Mouse (Mus musculus) neural tube, embryonic 14.5 days (tissue): ENCODE measurements around the gene Olfr1424. TPM values are rescaled to one million over a fixed set of nuclear protein-coding genes. Genes with fewer than 3 reads are reported as not detected.
"Not testable (repeated sequence)": the region's sequence is repeated elsewhere in the genome, so short reads cannot be mapped to it uniquely, and the experiment has no call there.

Experiments
- ATAC-seq: fragments of 200-750 bp; cut with Nextera tagmentation; 2 replicates; pipeline ENCODE4 v1.8.0; 2017; ENCODE audit warnings: low read depth, mild to moderate bottlenecking, moderate TSS enrichment, moderate library complexity
- H3K27ac ChIP-seq: fragments of 300-500 bp; sonication (generic); 2 replicates; pipeline ENCODE4 v1.5.1; 2014; ENCODE audit warnings: low read depth, mild to moderate bottlenecking, control low read depth, low read length, moderate library complexity, mixed read lengths
- H3K27me3 ChIP-seq: fragments of 300-500 bp; sonication (generic); 2 replicates; pipeline ENCODE4 v1.6.1; 2014; ENCODE audit warnings: low read length; ENCODE audit not compliant: control insufficient read depth, insufficient read depth
- H3K36me3 ChIP-seq: fragments of 300-500 bp; sonication (generic); 2 replicates; pipeline ENCODE4 v1.6.1; 2014; ENCODE audit warnings: low read length, mixed read lengths; ENCODE audit not compliant: control insufficient read depth, insufficient read depth
- H3K4me1 ChIP-seq: fragments of 300-500 bp; sonication (generic); 2 replicates; pipeline ENCODE4 v1.6.1; 2014; ENCODE audit warnings: low read length; ENCODE audit not compliant: control insufficient read depth, insufficient read depth
- H3K4me2 ChIP-seq: fragments of 300-500 bp; sonication (generic); 2 replicates; pipeline ENCODE4 v1.6.1; 2014; ENCODE audit warnings: mild to moderate bottlenecking, low read depth, low read length, control low read depth
- H3K4me3 ChIP-seq: fragments of 300-500 bp; sonication (generic); 2 replicates; pipeline ENCODE4 v1.5.1; 2014; ENCODE audit warnings: low read depth, low read length, control low read depth, mixed read lengths
- H3K9ac ChIP-seq: fragments of 300-500 bp; sonication (generic); replicated peaks from 2 replicates; pipeline ENCODE4 v1.6.1; 2014; ENCODE audit warnings: low read depth, mild to moderate bottlenecking, control low read depth, low read length, mixed read lengths
- H3K9me3 ChIP-seq: fragments of 300-500 bp; sonication (generic); 2 replicates; pipeline ENCODE4 v1.6.1; 2016; ENCODE audit warnings: low read length; ENCODE audit not compliant: control insufficient read depth
- WGBS: fragments of 180-500 bp; shearing (Covaris S2); extraction: QIAGEN DNeasy Blood & Tissue Kit; methylation state at CpG from one replicate; pipeline ENCODE4 v1.1.7; 2014; 5-methylcytosine and 5-hydroxymethylcytosine counted together
- polyA plus RNA-seq: library from polyadenylated mRNA; unstranded; fragments of >200 nt; fragmentation: Nextera tagmentation; extraction: Ambion mirVana; gene quantifications from 2 replicates; pipeline ENCODE4 v1.2.1, GENCODE M21; 2014

Olfr1424 gene
- not detected in 2 replicates for polyA plus RNA-seq

GRCm38 (mm10) chr19:12062582-12062981 lies at the start of gene Olfr1424:
Gene Olfr1424, minus strand, starts transcription at chr19:12062682.
- H3K9ac ChIP-seq, H3K4me1 ChIP-seq, H3K27me3 ChIP-seq, H3K36me3 ChIP-seq, H3K4me2 ChIP-seq, H3K9me3 ChIP-seq, ATAC-seq, H3K4me3 ChIP-seq, H3K27ac ChIP-seq: not testable (repeated sequence)
- 97% methylated on average over 1 of the region's 1 CpGs for WGBS

GRCm38 (mm10) chr19:12104541-12104940 lies 42.1 kb upstream of the Olfr1424 start:
- no peak for ATAC-seq

GRCm38 (mm10) chr19:12103234-12103633 lies 40.8 kb upstream of the Olfr1424 start, which contains the start of gene Olfr1427:
Gene Olfr1427, minus strand, starts transcription at chr19:12103334.
- no peak within 1 kb of the TSS for H3K27ac ChIP-seq
- no peaks in the 10 kb centered on the region for H3K9me3 ChIP-seq
- no peak within 1 kb of the TSS for H3K4me2 ChIP-seq
- H3K9ac ChIP-seq: no peak within 1 kb of the TSS
- no peaks in the 10 kb centered on the region for H3K36me3 ChIP-seq
- ATAC-seq: no peak
- H3K27me3 ChIP-seq: no peaks in the 10 kb centered on the region
- WGBS: 98% methylated on average over 2 of the region's 2 CpGs
- no peak within 1 kb of the TSS for H3K4me3 ChIP-seq
- no peaks in the 10 kb centered on the region for H3K4me1 ChIP-seq

More at GRCm38 (mm10) chr19:12104541-12104940, 42.1 kb upstream of the Olfr1424 start:
- Histone ChIP-seq H3K27me3 (no peaks in the 10 kb centered on the region), H3K4me2 (no peak overlapping the region), H3K36me3 (no peaks in the 10 kb centered on the region), H3K9ac (no peak overlapping the region), H3K9me3 (no peaks in the 10 kb centered on the region), H3K4me1 (no peaks in the 10 kb centered on the region), H3K4me3 (no peak overlapping the region), H3K27ac (no peak overlapping the region)
- WGBS: 73% methylated on average over 1 of the region's 1 CpGs

GRCm38 (mm10) chr19:12091913-12092312 lies 29.4 kb upstream of the Olfr1424 start, which contains the start of gene Olfr1426:
Gene Olfr1426, minus strand, starts transcription at chr19:12092013.
- H3K4me3 ChIP-seq: no peak within 1 kb of the TSS
- H3K4me2 ChIP-seq: no peak within 1 kb of the TSS
- H3K9me3 ChIP-seq: no peaks in the 10 kb centered on the region
- no peaks in the 10 kb centered on the region for H3K36me3 ChIP-seq
- 85% methylated on average over 1 of the region's 1 CpGs for WGBS
- H3K9ac ChIP-seq: no peak within 1 kb of the TSS
- no peak for ATAC-seq
- no peak within 1 kb of the TSS for H3K27ac ChIP-seq
- no peaks in the 10 kb centered on the region for H3K4me1 ChIP-seq
- no peaks in the 10 kb centered on the region for H3K27me3 ChIP-seq

GRCm38 (mm10) chr19:12077631-12078030 lies 15.1 kb upstream of the Olfr1424 start, which contains the start of gene Olfr1425:
Gene Olfr1425, minus strand, starts transcription at chr19:12077731.
- not testable (repeated sequence) for H3K36me3 ChIP-seq, H3K9ac ChIP-seq, H3K9me3 ChIP-seq, H3K4me2 ChIP-seq, H3K27me3 ChIP-seq, H3K4me3 ChIP-seq, H3K27ac ChIP-seq, H3K4me1 ChIP-seq, ATAC-seq
- WGBS: 88% methylated on average over 4 of the region's 4 CpGs

GRCm38 (mm10) chr19:12069546-12069945 lies 7.1 kb upstream of the Olfr1424 start:
- not testable (repeated sequence) for H3K4me2 ChIP-seq, ATAC-seq, H3K9ac ChIP-seq, H3K4me1 ChIP-seq, H3K27me3 ChIP-seq, H3K9me3 ChIP-seq, H3K4me3 ChIP-seq, H3K27ac ChIP-seq, H3K36me3 ChIP-seq
- WGBS: 75% methylated on average over 1 of the region's 1 CpGs

GRCm38 (mm10) chr19:12067806-12068205 lies 5.3 kb upstream of the Olfr1424 start:
- not testable (repeated sequence) for ATAC-seq, H3K9ac ChIP-seq, H3K4me2 ChIP-seq, H3K27ac ChIP-seq, H3K9me3 ChIP-seq, H3K4me3 ChIP-seq, H3K36me3 ChIP-seq, H3K4me1 ChIP-seq, H3K27me3 ChIP-seq
- WGBS: 77% methylated on average over 1 of the region's 1 CpGs

GRCm38 (mm10) chr19:12043163-12043562 lies 19.3 kb downstream of the Olfr1424 start:
- 92% methylated on average over 5 of the region's 5 CpGs for WGBS
- no peaks in the 10 kb centered on the region for H3K4me1 ChIP-seq
- no peak for ATAC-seq
- no peaks in the 10 kb centered on the region for H3K9me3 ChIP-seq
- H3K4me3 ChIP-seq: no peak overlapping the region
- H3K9ac ChIP-seq: no peak overlapping the region
- H3K27ac ChIP-seq: no peak overlapping the region
- H3K4me2 ChIP-seq: no peak overlapping the region
- no peaks in the 10 kb centered on the region for H3K36me3 ChIP-seq
- no peaks in the 10 kb centered on the region for H3K27me3 ChIP-seq

- ATAC-seq: no peak
- 81% methylated on average over 2 of the region's 2 CpGs for WGBS
- no peaks in the 10 kb centered on the region for H3K9me3 ChIP-seq
These were observed 21.3 kb downstream of the Olfr1424 start, which contains the start of gene Olfr1423 for GRCm38 (mm10) chr19:12041217-12041616. Gene Olfr1423, minus strand, starts transcription at chr19:12041317.

More at GRCm38 (mm10) chr19:12041217-12041616, 21.3 kb downstream of the Olfr1424 start, which contains the start of gene Olfr1423:
- H3K36me3 ChIP-seq: no peaks in the 10 kb centered on the region
- no peak within 1 kb of the TSS for H3K9ac ChIP-seq
- H3K27ac ChIP-seq: no peak within 1 kb of the TSS
- H3K4me2 ChIP-seq: no peak within 1 kb of the TSS
- no peaks in the 10 kb centered on the region for H3K4me1 ChIP-seq
- H3K27me3 ChIP-seq: no peaks in the 10 kb centered on the region
- H3K4me3 ChIP-seq: no peak within 1 kb of the TSS
